Mouse (Mus musculus) CD4-positive helper T cell, adult 2 months (primary cell): ENCODE results near the gene Notch2.
A peak's percentile ranks its signal among the peaks of the same experiment; 100 is the strongest.

ENCODE experiments used
- DNase-seq: peaks from one replicate; pipeline ENCODE4 v3.0.0-alpha.2; 2012; ENCODE audit warnings: low read depth, missing footprints, low spot score

The Notch2 gene

DNA sequence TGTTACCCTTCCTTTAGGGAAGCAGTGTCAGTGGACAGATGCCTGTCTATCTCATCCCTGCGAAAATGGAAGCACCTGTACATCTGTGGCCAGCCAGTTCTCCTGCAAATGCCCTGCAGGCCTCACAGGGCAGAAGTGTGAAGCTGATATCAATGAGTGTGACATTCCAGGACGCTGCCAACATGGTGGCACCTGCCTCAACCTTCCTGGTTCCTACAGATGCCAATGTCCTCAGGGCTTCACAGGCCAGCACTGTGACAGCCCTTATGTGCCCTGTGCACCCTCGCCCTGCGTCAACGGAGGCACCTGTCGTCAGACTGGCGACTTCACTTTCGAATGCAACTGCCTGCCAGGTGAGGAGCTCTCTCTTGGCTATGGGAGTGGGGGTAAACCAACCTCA, 59.2 kb downstream of the Notch2 start:
- DNase-seq, result no peak

DNA sequence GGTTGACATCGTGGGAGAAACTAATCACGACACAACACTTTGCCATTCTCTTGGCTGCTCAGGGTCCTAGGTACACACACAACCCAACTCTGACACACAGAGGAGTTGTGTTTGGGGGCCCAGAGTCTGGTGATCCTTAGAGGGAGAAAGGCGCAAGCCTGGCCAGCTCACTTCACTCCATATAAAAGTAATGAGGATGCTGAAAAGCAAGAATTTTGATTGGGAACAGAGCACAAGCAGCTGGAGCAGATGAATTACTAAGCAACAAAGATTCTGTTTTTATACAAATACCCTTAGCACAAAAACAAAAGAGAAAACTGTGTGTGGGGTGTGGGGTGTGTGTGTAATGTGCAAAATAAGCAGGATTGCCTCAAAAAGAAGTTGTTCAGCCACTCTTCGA, 60.2 kb downstream of the Notch2 start:
- DNase-seq, result no peak

DNA sequence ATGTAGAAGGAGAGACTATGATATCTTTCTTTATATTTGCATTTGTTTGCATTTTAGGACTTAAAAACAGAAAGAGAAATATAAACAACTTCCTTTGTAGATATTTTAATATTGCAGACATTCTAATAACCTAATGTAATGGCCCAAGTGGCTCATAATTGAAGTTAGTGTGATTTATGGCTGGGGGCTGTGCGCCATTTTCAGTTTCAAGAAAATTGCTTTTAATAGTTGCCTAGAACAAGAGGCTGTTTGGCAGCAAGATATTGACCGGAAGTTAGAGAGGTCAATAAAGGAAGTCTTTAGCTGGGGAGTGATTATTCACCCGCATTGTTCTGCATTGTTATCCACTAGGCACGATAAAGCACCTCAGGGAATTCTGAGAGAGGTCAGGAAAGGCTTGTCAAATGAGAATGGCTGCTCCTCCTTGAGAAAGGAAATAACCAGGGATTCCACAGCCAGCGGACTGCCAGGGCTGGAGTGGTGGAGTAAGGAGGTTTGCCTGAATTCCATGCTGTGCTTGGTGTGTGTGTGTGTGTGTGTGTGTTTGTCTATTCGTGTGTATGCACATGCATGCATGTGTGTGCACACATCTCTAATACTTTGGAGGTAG, 61.4 kb downstream of the Notch2 start:
- DNase-seq, result no peak

DNA sequence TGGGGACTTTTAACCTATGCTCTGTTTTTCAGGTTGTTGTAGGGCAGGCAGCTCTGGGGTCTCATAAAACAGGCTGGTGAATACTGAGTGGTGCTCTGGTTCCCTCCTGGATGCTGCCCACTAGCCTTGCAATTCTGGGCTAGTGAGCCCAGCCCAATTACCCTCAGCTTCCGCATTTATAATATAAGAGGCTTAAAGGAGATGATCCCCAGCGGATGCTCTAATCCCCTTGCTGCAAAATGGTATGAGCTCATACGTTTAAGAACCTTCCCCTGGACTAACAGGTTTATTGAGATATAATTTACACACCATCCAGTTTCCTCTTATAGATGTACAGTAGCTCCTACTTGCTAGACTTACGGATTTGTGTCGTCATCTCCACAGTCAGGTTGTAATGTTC, 64.5 kb downstream of the Notch2 start:
- no peak for DNase-seq

DNA sequence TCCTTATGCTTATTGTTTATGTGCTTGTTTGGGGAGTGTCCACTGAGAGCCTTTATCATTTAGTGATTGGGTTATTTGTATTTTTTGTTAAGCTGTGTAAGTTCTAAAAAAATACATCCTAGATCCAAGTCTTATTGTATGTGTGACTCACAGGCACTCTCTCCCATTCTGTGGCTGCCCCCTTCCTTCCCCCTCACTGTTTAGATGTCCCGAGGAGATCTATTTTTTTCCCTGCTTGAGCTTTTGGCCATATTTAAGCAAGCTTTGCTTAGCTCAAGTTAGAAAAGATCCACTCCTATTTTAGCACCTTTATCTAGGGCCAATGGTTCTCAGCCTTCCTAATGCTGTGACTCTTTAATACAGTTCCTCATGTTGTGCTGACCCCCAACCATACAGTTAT, 65.5 kb downstream of the Notch2 start:
- no peak for DNase-seq

DNA sequence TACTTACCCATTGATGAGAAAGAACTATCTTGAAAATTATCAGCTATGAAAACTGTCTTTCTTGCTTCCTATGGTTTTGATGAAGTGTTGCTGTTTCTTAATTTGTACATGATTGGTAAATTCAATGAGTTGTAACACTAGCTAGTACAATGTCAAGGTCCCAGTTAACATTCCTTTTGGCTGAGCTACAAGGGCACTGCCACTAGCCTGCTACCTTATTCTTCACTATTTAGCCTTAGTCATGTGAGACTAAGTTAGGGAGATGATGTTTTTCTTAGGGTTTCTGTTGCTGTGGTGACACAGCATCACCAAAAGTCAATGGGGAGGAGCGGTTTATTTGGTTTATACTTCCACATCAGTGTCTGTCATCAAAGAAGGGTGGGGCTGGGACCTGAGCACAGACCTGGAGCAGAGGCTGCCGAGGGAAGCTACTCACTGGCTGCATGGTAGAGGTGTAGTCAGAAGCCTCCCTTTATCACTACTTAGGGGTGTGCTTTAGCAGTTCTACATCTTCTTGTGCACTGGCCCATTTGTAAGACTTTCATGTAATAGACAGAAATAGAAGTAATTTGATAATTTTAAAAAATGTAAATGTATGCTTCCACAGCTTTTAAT, 66.4 kb downstream of the Notch2 start:
- no peak for DNase-seq

DNA sequence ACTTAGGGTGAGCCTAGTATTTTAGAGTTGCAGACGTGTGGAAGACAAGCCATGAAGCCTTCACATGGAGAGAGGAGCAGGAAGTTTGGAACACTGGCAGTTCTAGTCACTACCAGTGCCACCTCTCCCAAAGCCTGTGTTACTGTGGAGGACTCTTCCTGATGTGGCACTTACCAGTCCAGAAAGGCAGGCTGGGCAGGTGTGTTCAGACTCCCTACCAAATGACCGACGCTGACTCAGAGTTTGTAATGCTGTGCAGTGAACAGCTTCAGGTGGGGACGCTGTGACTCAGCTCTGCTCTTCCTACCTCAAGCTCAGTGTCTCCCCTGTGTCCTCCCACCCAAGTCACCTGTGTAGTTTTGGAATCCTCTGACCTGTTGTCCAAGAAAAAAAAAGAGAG, 67.3 kb downstream of the Notch2 start:
- no peak for DNase-seq

DNA sequence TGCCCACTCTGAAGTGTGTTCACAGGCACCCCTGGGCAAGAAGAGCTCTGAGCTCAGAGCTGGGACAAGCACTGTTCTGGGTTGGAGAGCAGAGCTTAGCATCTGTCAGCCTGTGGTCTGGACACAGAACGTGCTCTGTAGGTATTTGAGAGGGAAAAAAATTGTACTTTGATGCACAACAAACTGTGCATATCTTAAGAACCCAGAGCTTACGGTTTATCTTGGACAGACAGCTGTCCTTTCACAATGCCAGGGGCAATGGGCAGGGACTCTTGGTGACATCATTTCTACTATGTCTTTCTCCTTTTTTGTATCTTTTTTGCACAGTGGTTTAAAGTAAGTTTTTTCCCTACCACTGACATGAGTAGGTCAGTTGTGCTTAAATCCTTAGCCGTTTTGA, 68.9 kb downstream of the Notch2 start:
- no peak for DNase-seq

DNA sequence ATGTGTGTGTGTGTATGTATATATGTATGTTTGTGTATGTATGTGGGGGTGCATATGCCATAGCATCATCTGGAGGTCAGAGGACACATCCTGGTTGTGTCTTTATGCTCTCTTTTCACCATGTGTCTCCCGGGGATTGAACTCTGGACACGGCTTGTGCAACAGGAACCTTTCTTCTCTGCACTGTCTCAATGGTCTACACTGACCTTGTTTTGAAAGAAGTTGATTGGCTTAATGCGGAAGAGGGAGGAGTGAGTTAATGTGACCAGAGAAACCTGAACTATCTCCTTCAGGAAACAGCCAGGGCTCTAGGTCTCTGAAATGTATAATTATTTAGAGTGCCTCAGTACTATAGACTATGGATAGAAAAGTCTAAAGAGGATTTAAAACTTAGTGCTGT, 69.6 kb downstream of the Notch2 start:
- DNase-seq, result no peak

DNA sequence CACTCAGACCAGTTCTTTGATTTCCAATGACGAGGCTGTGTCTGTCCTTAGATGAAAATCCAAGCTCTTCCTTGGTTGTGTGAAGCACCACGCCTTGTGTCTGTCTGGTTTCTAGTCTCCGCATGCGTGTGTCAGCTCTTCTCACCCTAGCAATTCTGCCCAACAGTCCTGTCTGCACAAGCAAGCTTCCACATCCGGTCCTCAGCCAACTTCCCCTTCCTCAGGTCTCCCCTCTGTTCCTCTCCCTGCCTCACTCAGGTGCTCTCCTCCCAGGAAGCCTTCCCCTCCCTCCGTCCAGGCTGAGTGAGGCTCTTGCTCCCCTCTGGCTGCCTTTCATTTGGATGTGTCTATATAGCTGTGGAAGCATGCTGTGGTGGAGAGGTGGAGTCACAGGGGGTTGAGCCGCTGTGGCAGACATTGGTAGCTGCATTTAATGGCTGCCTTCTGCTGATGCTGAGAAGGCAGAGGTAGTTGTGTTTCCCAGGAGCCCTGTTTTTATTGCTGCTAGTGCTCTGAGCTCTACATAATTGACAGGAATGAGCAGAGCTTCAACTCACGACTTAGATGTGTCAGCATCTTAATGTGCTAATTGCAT, 70.8 kb downstream of the Notch2 start:
- peak; percentile 10 for DNase-seq

DNA sequence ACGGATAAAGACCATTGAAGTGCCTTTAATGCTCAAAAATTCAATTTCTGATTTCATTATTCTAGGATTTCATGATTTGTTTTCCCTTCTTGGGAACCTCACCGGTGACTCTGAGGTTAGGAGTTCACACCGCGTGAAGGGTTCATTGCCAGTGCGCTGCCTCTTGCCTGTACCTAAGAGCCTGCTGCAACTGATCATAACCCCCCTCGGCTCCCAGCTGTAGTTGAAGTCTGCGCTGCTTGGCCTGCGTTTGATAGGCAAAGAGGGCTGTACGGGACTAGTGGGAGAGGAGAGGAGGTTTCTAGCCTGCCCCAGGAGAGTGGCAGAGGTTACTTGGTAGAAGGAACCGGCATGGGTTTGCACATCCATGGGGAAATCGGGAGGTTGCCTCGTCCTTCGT, 71.5 kb downstream of the Notch2 start:
- DNase-seq, result no peak

DNA sequence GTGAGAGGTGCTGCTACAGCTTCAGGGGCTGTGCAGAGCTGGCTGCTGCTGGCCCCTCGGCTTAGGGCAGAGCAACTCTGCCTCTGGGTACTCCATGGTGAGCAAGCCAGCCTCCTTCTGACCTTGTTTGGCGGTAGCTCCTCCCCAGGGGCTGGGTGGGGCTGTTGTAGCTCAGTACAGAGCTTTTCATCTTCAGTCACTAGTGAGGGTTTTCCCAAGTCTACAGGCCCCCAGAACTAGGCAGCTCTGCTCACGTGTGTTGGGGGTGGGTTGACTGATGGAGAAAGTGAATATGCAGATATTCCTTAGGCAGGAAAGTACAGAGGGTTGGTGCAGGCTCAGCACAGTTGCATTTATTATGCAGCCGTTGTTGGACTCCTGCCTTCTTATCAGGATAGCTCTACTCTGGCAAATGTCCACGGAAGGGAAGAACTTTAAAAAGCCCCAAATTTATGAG, 72.5 kb downstream of the Notch2 start:
- no peak for DNase-seq

DNA sequence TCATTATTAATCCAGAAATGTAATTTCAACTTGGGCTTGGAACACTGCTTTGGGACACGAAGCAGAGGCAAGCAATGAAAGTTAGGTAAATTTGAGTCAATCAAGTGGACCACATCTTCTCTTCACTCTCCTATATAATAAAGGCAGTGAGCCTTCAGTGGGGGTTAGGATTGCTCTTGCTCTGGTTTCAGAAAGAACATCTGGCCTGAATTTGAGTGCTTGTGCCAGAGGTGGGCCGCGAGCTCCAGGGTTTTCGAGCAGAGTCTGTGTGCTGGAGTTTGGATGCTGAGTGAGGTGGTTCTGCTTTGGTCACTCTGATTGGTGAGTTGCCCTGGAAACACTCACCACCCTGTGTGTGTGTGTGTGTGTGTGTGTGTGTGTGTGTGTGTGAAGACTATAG, 73.1 kb downstream of the Notch2 start:
- no peak for DNase-seq

DNA sequence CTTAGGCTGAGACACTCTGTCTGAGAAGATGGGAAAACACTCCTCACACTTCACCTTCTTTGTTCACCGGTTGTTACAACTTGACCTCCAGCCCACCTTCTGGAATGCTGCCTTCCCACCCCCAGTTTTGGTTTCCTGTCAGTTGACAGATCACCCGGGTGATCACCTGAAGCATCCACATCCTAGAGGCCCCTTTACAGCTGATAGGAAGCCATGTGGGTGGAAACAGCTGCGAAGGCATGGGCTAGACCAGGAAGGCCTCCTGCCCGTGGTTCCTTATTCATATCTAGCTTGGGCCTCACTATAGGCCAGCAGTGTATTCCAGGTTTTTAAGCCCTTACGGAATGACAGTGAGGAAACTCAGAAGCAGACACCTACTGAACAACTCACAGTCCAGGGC, 73.5 kb downstream of the Notch2 start:
- DNase-seq, result no peak

DNA sequence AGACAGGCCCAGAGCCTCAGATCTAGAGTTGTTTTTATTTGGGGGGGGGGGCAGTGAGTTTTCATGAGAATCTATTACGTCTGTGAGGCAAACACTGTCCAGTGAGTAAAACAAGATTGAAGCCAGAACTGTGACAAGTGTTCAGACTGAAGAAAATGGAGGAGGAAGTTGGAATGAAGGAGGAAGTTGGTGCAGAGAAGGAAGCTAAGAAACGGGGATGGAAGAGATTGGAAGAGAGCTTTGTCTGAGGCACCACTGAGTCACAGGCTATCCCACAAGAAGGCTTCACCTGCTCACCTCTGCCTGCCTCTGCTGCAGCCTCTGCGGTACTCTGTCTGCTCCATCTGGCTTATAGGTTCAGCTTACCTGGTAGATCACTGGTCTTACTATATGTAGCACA, 74.2 kb downstream of the Notch2 start:
- DNase-seq, result no peak

DNA sequence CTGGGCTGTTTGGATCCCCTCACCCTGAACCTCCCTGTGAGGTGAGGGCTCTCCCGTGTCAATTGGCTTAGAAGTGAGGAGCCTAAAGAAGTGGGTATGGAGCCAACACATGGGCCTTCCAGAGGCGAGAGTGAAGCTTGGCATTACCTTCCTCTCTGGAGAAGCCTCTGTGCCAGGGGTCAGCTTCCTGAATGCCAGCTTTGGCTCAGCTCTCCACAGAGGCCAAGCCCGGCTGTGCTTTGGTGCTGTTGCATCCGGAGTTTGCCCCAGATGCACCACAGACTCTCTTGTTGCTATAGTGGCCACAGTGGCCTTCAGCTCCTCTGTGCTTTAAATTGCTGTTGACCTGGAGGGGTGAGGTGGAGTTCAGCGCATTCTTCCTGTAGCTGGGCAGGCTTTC, 76.4 kb downstream of the Notch2 start:
- DNase-seq, result no peak

DNA sequence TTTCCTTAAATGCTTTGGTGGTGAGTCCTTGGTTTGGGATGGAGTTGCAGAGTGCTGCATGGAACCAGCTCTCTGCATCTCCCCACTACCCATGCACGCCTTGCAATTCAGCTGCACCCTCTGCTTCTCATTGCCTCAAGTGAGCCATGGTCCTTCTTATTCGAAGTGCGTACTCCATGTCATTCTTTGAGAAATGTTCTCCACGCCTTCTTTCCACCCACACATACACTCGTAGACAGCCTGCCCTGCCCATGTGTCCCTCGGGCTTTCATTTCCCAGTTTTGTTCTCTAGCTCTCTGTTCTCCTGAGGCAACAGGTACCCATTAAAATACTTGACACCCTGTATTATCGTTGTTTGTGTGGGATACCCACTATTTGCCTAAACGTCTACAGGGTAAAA, 76.8 kb downstream of the Notch2 start:
- DNase-seq, result no peak

DNA sequence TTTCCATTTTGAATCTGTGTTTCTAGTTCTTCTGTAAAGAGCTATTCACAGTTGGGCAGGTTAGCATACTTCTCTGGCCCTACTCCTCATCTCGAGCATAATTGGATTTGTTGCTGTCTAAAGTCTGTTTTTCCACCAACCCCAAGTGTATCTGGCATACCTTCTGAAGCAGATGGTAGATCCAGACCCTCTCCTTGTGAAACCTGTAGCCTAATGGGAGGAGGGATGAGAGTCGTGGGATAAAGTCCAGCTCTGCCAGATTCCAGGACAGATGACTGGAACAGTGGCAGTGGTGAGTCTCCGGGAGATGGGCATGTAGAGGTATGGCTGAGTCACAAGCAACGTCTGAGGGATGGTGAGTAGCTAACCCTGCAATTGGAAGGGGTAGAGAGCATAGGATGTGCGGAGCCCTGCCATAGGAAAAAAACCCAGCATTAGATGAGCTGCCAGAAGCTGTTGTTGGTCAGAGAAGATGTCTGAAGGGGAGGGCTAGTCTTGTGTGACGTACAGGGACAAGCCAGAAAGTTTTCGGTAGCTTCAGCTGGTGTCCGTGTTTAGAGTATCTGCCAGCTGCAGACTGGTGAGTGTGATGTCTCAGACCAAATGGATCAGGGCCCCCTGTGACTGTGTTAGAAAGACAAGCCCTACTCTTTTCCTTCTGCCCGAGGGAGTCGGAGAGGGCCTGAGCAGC, 79.5 kb downstream of the Notch2 start:
- DNase-seq, result no peak

DNA sequence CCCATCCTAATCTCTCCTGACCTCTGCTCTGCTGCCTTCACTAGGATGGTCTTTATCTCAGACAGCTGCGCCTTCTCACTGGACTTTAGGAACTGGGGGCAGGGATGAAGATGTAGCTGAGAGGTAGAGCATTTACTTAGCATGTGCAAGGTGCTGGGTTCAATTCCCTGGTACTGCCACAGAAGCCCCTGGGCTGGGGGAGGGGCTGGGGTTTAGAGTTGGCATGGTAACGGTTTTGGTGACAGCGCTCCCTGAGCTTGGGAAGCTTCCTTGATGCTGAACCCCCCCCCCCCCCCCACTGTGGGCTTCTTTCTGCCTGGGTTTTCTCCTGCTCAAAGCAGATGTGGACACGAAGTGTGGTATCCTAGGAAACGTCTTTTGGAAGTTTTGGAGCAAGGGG, 80.6 kb downstream of the Notch2 start:
- DNase-seq, result no peak

DNA sequence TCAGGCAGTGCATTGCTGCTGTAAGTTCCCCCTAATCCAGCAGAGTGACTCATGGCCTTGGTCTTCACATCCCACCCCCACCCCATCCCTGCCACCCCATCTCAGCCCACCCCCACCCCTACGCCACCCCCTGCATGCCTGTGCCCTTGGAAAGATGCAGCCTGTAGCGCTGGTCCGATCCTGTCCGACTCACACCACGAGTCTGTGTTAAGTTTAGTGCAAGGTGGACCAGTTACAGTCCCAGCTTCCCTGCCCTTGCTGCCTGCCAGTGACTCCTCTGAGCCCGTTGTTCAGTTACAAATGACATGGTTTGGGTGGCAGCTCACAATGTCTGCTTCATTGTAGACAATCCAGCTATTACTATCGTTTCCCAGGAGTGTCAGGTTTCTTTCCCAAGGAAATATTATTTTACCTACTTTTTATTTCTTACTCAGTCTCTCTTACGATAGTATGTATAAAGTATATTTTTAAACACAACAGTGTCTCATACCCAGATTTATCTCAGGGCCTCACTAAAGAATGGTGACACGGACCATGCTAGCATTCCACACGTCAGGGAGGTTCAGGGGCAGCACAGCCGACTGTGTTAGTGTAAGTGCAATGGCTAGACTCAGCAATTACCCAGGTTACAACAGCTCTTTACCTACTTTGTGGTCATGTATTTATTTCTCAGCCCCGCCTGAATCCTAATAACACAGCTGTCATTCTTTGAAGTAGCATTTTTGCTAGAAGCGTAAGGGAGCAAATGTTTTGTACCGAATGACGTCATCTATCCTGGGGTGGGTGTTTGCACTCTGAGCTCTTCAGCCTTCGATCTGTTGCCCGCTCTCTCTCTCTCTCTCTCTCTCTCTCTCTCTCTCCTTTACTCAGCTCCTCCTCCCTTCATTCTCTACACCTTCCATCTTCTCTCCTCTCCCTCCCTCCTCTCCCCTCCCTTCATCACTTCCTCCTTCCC, 81.6 kb downstream of the Notch2 start:
- DNase-seq, result no peak

DNA sequence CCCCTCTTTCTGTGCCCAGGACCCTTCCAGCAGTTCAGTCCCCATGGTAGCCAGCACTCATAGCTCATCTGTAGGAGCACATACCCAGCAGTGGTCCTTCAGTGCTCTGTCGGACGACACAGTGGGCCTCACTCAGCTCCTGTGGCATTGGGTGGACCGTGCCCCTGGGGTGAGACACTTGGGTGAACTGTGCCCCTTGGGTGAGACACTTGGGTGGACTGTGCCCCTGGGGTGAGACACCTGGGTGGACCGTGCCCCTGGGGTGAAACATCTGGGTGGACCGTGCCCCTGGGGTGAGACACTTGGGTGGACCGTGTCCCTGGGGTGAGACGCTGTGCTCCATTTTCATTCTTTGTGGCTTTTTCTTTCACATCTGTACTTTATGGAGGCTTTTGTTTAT, 83.7 kb downstream of the Notch2 start:
- no peak for DNase-seq

DNA sequence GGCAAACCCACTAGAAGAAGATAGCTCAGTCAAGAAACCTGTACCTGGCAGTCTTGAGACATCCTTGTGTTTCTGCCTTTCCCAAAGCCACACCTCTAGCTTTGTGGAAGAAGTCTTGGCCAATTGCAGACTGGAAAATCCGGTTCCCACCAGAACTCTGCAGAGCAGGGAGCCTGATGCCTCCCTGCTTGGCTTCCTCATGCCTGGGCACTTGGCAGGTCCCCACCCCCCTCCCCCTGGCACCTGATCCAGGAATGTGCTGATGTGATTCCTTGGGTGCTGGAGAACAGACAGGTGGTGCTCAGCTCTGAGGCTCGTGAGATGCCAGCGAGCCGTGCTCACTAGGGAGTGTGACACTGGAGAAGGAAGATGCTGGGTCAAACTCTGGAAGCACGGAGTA, 85.3 kb downstream of the Notch2 start:
- DNase-seq, result no peak
